Mouse (Mus musculus): ENCODE results near the gene Znfx1.

Znfx1 gene

DNA sequence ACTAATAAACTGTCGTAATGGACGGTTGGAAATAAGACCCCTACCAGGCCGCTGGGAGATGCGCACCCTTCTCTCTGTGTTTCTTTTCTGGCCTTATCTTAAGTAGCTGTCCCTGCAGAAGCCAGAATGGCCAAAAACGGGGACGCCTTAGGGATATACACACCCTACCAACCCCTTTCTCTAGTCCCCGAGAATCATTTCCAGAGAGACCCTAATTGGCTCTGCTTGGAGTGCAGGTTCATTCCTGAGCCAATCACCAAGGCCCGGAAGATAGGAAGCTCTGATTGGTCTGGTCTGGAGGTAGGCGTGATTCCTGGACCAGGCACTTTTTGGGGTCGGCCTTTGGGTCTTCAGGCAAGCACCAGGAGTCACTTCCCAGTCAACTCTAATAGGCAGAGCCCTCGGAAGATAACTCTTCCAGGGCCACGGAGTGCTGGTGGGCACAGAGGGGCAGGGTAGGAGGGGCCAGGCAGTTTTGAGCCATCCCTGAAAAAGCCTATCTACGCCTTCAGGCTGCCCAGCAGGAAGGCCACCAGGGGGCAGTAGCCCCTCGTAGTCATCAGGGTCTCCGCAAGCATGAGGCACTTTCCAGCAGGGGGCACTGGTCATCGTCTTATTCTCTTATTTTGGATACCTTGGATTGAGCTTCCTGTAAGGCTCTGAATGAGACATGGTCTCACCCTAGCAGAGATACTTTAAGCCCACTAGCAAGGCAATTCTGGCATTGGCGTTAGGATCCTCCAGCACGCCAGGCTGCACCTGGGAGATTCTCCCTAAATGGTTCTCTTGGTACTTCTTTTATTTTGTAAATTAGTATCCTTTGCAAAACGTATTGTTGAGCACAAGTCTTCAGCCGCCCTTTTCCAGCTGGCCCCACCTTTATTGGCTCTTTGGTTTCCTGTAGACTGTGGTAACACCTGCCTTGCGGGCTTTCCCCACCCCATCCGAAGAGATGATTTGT is 9.1 kb upstream of the Znfx1 start:
- in situ Hi-C loops (cut with MboI, MseI): loop anchor here (5.0 kb wide), 1 partner anchor 140 kb away; no protein-coding TSS in a partner anchor

DNA sequence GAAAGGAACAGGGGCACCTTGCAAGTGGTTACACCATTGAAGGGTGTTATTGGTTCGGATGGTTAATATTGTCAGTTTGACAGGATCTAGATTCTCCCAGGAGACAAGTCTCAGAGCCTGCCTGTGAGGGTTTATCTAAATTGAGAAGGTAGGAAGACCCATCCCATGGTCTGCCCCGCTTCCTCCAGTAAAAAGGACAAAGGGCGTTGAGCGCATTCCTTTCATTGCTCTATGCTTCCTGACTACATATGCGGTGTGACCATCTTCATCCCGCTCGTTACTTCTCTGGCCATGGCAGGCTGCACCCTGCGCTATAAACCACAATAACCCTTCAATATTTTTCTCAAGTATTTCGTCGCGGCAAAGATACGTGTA is 8.4 kb upstream of the Znfx1 start:
- in situ Hi-C loops (cut with MboI, MseI): loop anchor here (5.0 kb wide), 1 partner anchor 141 kb away; no protein-coding TSS in a partner anchor

GRCm38 (mm10) chr2:167070341-167070740 is 7.5 kb upstream of the Znfx1 start:
- in situ Hi-C loops (cut with MboI, MseI): loop anchor here (5.0 kb wide), 1 partner anchor 142 kb away; no protein-coding TSS in a partner anchor

- in situ Hi-C loops (cut with MboI, MseI): no loop called here
Measured at GRCm38 (mm10) chr2:167067575-167067974, 4.8 kb upstream of the Znfx1 start.

- in situ Hi-C loops (cut with MboI, MseI): no loop called here
Measured at GRCm38 (mm10) chr2:167066528-167067516, 4.0 kb upstream of the Znfx1 start.

- in situ Hi-C loops (cut with MboI, MseI): no loop called here
Measured at GRCm38 (mm10) chr2:167066031-167066430, 3.2 kb upstream of the Znfx1 start.

DNA sequence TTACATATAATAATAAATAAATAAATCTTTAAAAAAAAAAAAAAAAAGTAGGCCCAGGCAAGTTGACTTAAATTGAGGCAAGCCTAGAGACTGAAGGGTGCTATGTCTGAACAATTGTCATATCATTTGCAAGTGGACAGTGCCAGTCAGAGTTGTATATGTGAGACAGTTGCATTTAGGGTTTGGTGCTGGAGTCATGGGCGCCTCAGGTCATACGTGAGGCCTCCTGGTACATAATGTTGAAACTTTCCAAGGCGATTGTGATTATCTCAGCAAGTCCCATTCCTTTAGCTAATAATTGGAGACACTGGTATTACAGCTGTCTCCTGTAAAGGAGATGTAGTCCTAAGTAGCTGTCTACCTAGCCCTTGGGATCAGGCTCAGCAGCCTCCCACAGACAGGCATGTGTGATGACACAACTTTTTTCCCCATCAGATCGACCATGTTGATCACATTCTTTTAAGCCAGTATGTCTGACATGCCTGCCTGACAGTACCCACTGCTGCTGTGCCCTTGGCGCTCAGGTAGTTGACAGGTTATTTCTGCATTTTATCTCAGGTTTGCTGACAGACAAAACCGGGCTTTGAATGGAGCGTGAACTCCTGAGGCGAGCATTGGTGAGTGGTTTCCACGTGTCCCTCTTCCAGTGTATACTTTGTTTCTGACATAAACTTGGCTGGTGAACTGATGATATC is 1.9 kb upstream of the Znfx1 start:
- in situ Hi-C loops (cut with MboI, MseI): loop anchor here (5.0 kb wide), 1 partner anchor 438 kb away; no protein-coding TSS in a partner anchor

GRCm38 (mm10) chr2:167063906-167064496 is 1.2 kb upstream of the Znfx1 start:
- in situ Hi-C loops (cut with MboI, MseI): loop anchor here (5.0 kb wide), 1 partner anchor 438 kb away; no protein-coding TSS in a partner anchor

DNA sequence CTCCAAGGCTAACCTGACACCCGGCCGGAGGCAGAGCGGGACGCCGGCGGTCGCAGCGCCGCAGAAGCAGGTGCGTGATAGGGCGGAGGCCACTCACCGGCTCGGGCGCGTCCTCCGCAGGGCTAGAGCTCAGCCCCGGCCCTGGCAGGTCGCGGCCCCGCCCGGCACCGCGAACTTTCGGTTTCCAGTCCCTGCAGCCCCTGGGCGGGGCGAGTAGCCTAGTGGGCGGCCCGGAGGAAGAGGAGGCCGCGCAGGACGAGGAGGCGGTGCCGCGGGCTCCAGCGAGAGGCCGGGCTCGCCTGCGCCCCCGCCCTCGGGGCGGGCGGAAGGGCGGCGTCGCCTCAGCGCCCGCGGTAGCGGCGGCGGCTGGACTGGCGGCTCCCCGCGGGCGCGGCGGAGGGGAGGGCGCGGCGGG is 311 bp downstream of the Znfx1 start:
- in situ Hi-C loops (cut with MboI, MseI): loop anchor here (5.0 kb wide), 1 partner anchor 440 kb away; no protein-coding TSS in a partner anchor

DNA sequence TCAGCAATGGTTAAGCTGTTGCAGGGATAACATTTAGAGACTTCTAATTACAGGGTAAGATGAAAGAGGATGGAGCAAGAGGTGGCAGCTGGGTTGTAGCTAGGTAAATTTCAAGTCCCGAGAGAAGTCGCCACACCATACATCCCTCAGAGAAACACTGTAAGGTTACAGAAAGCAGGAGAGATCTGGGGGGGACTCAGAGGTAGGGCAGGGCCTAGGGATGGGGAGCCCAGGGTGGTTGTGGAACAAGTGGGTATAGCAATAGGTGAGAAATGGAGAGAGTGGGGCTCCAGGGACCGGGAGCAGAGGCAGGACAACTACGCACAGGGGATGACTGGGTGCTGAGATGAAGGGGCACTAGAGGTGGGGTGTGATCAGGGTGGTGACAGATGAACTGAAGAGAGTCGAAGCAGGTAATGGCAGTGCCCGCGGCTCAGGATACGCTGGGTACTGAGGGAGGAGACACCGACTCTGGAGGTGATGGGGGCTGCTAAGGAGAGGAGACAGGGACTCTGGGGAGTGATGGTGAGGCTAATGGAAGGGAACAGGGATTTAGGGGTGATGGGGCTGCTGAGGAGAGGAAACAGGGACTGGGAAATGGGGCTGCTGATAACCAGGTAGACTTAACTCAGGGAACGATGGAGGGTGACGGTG is 1.3 kb downstream of the Znfx1 start:
- in situ Hi-C loops (cut with MboI, MseI): loop anchor here (5.0 kb wide), 1 partner anchor 441 kb away; no protein-coding TSS in a partner anchor

DNA sequence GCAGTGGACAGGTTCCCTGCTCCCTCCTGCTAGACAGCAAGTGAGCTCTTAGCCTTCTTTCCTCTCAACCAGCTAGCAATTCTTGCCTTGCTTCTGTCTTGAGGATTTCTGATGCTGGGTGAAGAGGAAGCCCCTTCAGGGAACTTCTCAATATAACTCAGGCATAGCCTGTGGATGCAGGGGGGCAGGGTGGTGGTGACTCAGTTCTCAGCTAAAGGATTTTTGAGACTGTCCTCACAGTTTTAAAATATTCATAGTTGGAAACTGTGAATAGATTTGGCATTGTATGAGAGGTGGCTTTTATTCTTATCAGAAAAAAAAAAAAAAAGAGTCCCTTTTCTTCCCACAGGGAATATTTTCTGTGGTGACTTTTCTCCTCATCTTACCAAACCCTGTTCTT is 2.1 kb downstream of the Znfx1 start:
- in situ Hi-C loops (cut with MboI, MseI): loop anchor here (5.0 kb wide), 1 partner anchor 442 kb away; no protein-coding TSS in a partner anchor

DNA sequence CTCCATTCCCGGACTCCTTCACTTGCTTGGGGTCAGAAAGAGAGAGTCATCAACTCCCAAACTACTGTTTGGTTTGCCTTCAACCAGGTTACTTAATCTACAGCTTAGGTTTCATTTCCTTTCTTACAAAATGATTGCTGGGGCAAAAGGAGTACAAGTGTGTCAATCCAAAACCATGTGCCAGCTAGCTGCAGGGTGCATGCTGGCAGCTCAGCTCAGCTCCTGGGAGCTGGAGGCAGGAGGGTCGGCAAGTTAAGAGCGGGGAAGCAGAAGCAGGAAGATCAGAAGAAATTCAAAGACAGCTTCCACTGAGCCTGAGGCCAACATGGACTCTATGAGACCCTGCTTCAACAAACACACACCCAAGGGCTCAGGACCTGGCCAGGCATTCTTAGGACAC is 2.5 kb downstream of the Znfx1 start:
- in situ Hi-C loops (cut with MboI, MseI): loop anchor here (5.0 kb wide), 1 partner anchor 442 kb away; no protein-coding TSS in a partner anchor

GRCm38 (mm10) chr2:167059960-167060359 is 2.9 kb downstream of the Znfx1 start:
- in situ Hi-C loops (cut with MboI, MseI): loop anchor here (5.0 kb wide), 1 partner anchor 442 kb away; no protein-coding TSS in a partner anchor

GRCm38 (mm10) chr2:167059536-167059935 is 3.3 kb downstream of the Znfx1 start:
- in situ Hi-C loops (cut with MboI, MseI): no loop called here

GRCm38 (mm10) chr2:167058814-167059387 is 3.9 kb downstream of the Znfx1 start:
- in situ Hi-C loops (cut with MboI, MseI): no loop called here

DNA sequence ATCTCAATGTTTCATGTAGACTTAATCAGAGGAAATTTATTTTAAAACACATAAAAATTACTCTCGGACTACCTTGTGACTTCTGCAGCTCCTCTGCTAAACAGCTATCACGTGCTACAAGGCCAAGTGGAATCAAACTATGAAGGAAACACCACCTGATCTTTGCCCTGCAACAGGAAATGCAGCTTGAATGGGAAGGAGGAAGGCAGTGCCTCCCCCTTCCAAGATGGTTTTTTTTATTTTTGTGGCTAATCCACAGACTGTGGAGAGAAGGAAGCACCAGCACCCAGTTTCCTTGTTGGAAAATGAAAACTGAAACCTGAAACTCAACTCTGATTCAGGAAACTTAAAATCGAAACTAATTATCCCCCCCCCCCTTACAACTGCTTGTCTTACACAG is 4.6 kb downstream of the Znfx1 start:
- in situ Hi-C loops (cut with MboI, MseI): no loop called here

DNA sequence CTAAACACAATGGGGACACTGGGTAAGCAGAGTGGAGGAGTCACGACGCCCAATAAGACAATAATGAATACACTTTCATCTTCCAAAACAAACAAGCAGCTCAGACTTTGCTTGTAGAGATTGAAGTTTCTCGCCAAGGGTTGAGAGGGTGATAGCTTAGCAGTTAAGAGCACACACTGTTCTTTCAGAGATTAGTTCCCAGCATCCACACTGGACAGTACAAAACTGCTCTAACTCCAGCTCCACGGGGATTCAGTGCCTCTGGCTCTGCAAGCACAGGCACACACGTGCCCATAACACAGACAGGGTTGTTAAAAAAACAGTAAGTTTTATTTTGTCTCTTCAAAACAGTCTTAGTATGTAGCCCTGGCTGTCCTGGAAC is 5.9 kb downstream of the Znfx1 start:
- in situ Hi-C loops (cut with MboI, MseI): no loop called here

GRCm38 (mm10) chr2:167056210-167056941 is 6.4 kb downstream of the Znfx1 start:
- in situ Hi-C loops (cut with MboI, MseI): no loop called here

DNA sequence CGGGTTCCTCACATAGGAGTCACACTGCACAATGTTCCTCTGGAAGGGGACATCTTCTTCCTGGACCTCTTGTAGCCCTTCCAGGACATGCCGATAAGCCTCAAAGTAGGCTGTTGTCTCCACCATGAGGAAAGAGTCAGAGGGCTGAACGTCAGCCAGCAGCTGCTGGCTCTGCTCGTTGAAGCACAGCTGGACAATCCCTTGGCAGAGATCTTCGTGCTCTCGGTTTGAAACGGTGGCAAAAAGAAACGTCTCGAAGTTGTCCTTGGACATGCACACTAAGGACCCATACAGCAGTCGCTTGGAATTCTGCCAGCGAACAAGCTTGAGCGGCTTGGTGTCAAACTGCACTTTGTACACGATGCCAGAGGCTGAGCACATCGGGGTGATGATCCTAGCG is 7.4 kb downstream of the Znfx1 start:
- in situ Hi-C loops (cut with MboI, MseI): no loop called here
